Mouse (Mus musculus) limb, embryonic 11.5 days (tissue): ENCODE measurements around the gene Rprml. TPM values are rescaled to one million over a fixed set of nuclear protein-coding genes. Genes with fewer than 3 reads are reported as not detected.

Experiments used
- ATAC-seq: fragments of 200-750 bp; cut with Nextera tagmentation; 2 replicates; pipeline ENCODE4 v1.8.0; 2017; ENCODE audit warnings: low read depth; ENCODE audit not compliant: insufficient number of reproducible peaks, low FRiP score, low TSS enrichment
- DNase-seq: peaks from one replicate; pipeline ENCODE4 v3.0.0-alpha.2; 2015; ENCODE audit warnings: low spot score
- H3K27ac ChIP-seq: fragments of 300-500 bp; sonication (generic); replicated peaks from 2 replicates; pipeline ENCODE4 v1.5.1; 2014; ENCODE audit warnings: low read depth, mild to moderate bottlenecking, low read length
- H3K27me3 ChIP-seq: fragments of 300-500 bp; sonication (generic); 2 replicates; pipeline ENCODE4 v1.6.1; 2014; ENCODE audit warnings: mild to moderate bottlenecking, low read length, mixed read lengths; ENCODE audit not compliant: control insufficient read depth, insufficient read depth
- H3K36me3 ChIP-seq: fragments of 300-500 bp; sonication (generic); 2 replicates; pipeline ENCODE4 v1.6.1; 2014; ENCODE audit warnings: mild to moderate bottlenecking, low read length, moderate library complexity, mixed read lengths; ENCODE audit not compliant: control insufficient read depth, insufficient read depth
- H3K4me1 ChIP-seq: fragments of 300-500 bp; sonication (generic); 2 replicates; pipeline ENCODE4 v1.6.1; 2014; ENCODE audit warnings: low read length, mixed read lengths; ENCODE audit not compliant: control insufficient read depth, insufficient read depth
- H3K4me2 ChIP-seq: fragments of 300-500 bp; sonication (generic); 2 replicates; pipeline ENCODE4 v1.6.1; 2014; ENCODE audit warnings: low read depth, mild to moderate bottlenecking, moderate library complexity; ENCODE audit not compliant: severe bottlenecking
- H3K4me3 ChIP-seq: fragments of 300-500 bp; sonication (generic); 2 replicates; pipeline ENCODE4 v1.5.1; 2014; ENCODE audit warnings: low read depth, low read length
- H3K9ac ChIP-seq: fragments of 300-500 bp; sonication (generic); 2 replicates; pipeline ENCODE4 v1.6.1; 2014; ENCODE audit warnings: mild to moderate bottlenecking, low read length
- H3K9me3 ChIP-seq: fragments of 300-500 bp; sonication (generic); 2 replicates; pipeline ENCODE4 v1.6.1; 2016; ENCODE audit warnings: low read length; ENCODE audit not compliant: control insufficient read depth
- WGBS: fragments of 180-500 bp; shearing (Covaris S2); extraction: QIAGEN DNeasy Blood & Tissue Kit; methylation state at CpG from one replicate; pipeline ENCODE4 v1.1.7; 2014; 5-methylcytosine and 5-hydroxymethylcytosine counted together
- polyA plus RNA-seq: library from polyadenylated mRNA; unstranded; fragments of >200 nt; fragmentation: Nextera tagmentation; extraction: Ambion mirVana; gene quantifications from 2 replicates; pipeline ENCODE4 v1.2.1, GENCODE M21; 2014

Rprml gene
- polyA plus RNA-seq, 1 experiment from 2014 or later, result not detected

DNA sequence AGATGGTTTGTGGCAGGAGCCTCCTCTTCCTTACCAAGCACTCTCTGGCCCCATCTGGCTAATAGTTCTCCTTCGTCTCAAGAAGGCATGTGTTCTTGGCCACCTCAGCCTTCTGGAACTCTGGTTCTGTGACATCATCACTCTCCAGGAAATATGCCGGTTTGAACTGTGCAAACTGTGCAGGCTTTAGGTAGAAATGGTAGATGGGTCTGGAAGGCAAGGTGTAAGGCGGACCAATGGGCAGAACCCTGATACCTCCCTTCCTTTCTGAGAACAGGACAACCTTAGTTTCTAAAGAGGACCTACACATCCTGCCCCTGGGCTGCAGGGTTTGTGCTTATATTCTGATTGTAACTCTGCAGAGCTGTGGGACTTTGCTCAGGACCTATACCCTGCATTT lies 10.6 kb upstream of the Rprml start, which contains the start of gene Lyzl6:
TSS of gene Lyzl6 (minus strand) at position 101 of the 400 bp plus-strand sequence.
- Histone ChIP-seq H3K27me3 (0 out of 2 replicates have a peak, but pooled peaks cover 3% of the 10 kb centered on the region), H3K27ac (no peak within 1 kb of the TSS), H3K9me3 (no peaks in the 10 kb centered on the region), H3K36me3 (no peaks in the 10 kb centered on the region), H3K4me1 (no peaks in the 10 kb centered on the region), H3K4me3 (no peak within 1 kb of the TSS), H3K9ac (no peak within 1 kb of the TSS), H3K4me2 (no peak within 1 kb of the TSS)
- 81% methylated on average over 3 of the region's 3 CpGs for WGBS
- no peak for DNase-seq
- ATAC-seq, result no peak

DNA sequence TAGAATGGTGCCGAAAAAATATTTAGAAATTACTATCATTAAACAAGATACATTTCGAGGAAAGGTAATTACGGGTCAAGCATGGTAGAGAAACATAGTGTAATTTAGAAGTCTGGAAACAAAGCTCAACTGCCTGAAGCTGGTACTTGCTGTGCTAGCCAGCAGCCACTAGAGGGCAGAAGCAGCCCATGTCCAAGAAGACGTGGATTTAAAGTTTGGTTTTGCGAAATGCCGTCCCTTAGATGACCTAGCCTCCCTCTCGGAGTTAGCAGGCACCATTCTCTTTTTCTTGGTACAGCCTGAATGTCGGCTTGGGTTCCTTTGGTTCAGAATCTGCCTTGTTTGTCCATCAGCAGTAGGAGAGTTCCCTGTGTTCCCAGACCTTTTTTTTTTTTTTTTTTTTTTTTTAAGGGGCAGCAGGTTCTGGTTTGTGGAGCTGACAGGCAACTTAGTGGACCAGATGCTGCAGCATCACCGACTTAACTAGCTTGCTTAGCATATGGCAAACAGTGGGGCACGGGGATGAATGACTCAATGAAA lies 9.9 kb upstream of the Rprml start:
- Histone ChIP-seq H3K9ac (no peak overlapping the region), H3K4me1 (no peaks in the 10 kb centered on the region), H3K36me3 (no peaks in the 10 kb centered on the region), H3K4me3 (no peak overlapping the region), H3K27me3 (0 out of 2 replicates have a peak, but pooled peaks cover 3% of the 10 kb centered on the region), H3K4me2 (no peak overlapping the region), H3K9me3 (no peaks in the 10 kb centered on the region), H3K27ac (no peak overlapping the region)
- DNase-seq, result peak; percentile 82
- ATAC-seq, result no peak
- WGBS, result 3% methylated on average over 10 of the region's 10 CpGs

GRCm38 (mm10) chr11:103643211-103643610 lies 6.2 kb upstream of the Rprml start:
- Histone ChIP-seq H3K4me1 (peaks cover 2% of the 10 kb centered on the region), H3K4me3 (no peak overlapping the region), H3K9ac (no peak overlapping the region), H3K9me3 (no peaks in the 10 kb centered on the region), H3K4me2 (no peak overlapping the region), H3K27me3 (peaks cover 10% of the 10 kb centered on the region), H3K27ac (no peak overlapping the region), H3K36me3 (no peaks in the 10 kb centered on the region)
- WGBS, result 38% methylated on average over 9 of the region's 9 CpGs
- ATAC-seq (no peak), DNase-seq (no peak)

DNA sequence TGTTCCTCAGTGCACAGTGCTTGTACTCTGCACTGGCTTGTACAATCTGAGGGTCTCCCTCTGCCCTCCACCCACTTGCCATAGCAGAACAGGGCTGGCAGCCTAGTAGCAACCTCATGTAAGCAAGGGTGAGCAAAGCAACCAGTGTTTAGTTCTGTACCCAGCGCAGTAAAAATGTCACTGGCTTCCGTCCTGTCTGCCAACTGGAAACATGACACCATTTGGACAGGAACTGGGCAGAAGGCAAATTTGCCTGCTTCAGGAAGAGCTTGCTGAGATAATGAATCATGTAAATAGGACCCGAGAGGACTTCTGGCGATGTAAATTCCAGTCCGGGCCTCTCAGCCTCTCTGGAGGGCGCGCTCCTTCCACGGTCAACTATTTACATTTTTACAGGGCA lies 3.6 kb upstream of the Rprml start:
- Histone ChIP-seq H3K27ac (no peak overlapping the region), H3K9ac (no peak overlapping the region)
- ATAC-seq, result no peak

DNA sequence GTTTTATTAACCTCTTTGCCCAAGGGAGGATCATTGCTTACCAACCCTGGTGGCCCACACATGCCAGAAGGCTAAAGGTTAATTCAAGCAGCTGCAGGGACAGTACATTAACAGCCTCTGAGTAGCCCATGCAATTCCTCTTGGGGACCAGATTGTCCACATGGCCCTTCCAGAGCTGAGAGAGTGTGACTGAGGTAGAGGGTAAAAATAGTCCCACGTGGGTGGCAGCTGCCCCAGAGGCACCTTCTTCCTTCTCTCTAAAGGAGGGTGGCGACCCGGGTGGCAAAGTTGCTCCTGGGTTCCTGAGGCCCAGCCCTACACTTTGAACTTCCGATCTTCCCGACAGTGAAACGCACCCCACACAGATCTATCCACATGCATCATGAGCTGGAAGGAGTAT lies 3.1 kb upstream of the Rprml start:
- H3K4me3 ChIP-seq, result no peak overlapping the region
- H3K4me2 ChIP-seq, result no peak overlapping the region
- peaks cover 35% of the 10 kb centered on the region for H3K27me3 ChIP-seq
- H3K9me3 ChIP-seq, result no peaks in the 10 kb centered on the region
- DNase-seq, result no peak
- H3K36me3 ChIP-seq, result no peaks in the 10 kb centered on the region
- WGBS, result 74% methylated on average over 6 of the region's 6 CpGs
- peaks cover 12% of the 10 kb centered on the region for H3K4me1 ChIP-seq
- H3K9ac ChIP-seq, result no peak overlapping the region
- ATAC-seq, result no peak
- H3K27ac ChIP-seq, result no peak overlapping the region

More for the DNA sequence above, 3.6 kb upstream of the Rprml start:
- DNase-seq, result no peak
- Histone ChIP-seq H3K9me3 (no peaks in the 10 kb centered on the region), H3K4me3 (no peak overlapping the region), H3K36me3 (no peaks in the 10 kb centered on the region), H3K4me2 (no peak overlapping the region), H3K27me3 (peaks cover 31% of the 10 kb centered on the region), H3K4me1 (peaks cover 12% of the 10 kb centered on the region)
- 43% methylated on average over 8 of the region's 8 CpGs for WGBS

DNA sequence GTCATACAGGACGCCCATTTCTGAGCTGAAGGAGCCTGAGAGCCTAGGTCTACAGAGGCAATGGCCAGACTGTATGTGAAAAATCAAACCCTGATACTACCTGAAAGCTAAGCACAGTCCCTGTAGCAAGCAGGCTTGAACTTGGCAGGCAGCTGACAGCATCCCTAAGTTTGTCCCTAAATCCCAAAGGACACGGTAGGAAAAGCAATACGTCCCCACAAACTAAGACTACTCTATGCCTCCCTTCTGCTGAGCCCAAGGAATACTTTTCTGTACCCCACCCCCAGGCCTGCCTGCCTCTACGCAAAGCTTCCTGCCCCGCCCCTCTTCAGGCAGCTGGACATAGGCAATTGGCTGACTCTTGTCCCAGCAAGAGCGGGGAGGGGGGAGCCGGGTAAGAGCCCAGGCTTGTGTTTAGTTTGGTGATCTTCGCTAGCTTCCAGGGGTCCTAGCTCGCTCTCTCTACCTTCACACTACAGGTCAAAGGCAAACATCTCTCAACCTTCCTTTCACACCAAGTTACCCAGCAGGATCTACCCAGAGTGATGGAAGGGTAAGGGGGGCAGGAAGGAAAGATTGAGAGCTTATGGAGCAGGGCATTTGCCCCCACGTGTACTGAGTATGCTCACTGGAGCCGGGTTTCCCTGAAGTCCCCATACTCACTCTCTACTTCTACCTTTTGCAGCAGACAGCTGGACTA lies 1.3 kb upstream of the Rprml start:
- peak; percentile 60 for DNase-seq
- WGBS, result 8% methylated on average over 11 of the region's 11 CpGs

GRCm38 (mm10) chr11:103648656-103649055 lies 714 bp upstream of the Rprml start:
- no peak overlapping the region for H3K9ac ChIP-seq
- ATAC-seq (no peak), DNase-seq (no peak)
- WGBS, result 33% methylated on average over 7 of the region's 7 CpGs
- H3K27me3 ChIP-seq, result peaks cover 51% of the 10 kb centered on the region
- no peak overlapping the region for H3K4me3 ChIP-seq
- peak overlapping the region; percentile 3 for H3K4me2 ChIP-seq
- H3K9me3 ChIP-seq, result no peaks in the 10 kb centered on the region
- peaks cover 12% of the 10 kb centered on the region for H3K4me1 ChIP-seq
- H3K36me3 ChIP-seq, result no peaks in the 10 kb centered on the region
- H3K27ac ChIP-seq, result no peak overlapping the region

More for the DNA sequence above, 1.3 kb upstream of the Rprml start:
- peaks cover 46% of the 10 kb centered on the region for H3K27me3 ChIP-seq
- no peak overlapping the region for H3K27ac ChIP-seq
- no peaks in the 10 kb centered on the region for H3K9me3 ChIP-seq
- H3K36me3 ChIP-seq, result no peaks in the 10 kb centered on the region
- ATAC-seq, result no peak
- no peak overlapping the region for H3K9ac ChIP-seq
- peak overlapping the region; percentile 3; the same call in 1 of the 2 replicates for H3K4me2 ChIP-seq
- H3K4me1 ChIP-seq, result peaks cover 12% of the 10 kb centered on the region
- no peak overlapping the region for H3K4me3 ChIP-seq

DNA sequence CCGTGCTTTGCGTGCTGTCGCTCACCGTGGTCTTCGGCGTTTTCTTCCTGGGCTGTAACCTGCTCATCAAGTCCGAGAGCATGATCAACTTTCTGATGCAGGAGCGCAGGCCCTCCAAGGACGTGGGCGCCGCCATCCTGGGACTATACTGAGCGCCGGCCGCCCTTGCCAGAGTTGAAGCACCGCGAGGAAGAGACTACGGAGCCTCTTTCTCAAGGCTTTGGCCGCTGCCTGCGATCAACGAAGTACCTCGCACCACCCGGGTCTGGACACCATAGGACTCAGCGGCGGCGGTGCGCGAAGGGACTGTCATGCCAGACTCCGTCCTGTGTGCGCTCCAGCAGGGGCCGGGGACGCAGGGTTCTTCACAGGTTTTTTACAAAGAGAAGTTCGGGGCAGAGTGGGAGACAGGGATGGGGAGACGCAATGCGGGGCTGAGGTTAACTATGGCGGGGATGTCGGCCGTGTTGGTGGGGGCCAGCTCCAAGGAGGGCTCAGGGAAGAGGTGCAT lies 668 bp downstream of the Rprml start:
- H3K36me3 ChIP-seq, result no peaks in the 10 kb centered on the region
- H3K9ac ChIP-seq, result no peak overlapping the region
- H3K9me3 ChIP-seq, result no peaks in the 10 kb centered on the region
- H3K27ac ChIP-seq, result no peak overlapping the region
- H3K4me1 ChIP-seq, result peaks cover 12% of the 10 kb centered on the region
- WGBS, result 2% methylated on average over 37 of the region's 37 CpGs
- DNase-seq (peak; percentile 47), ATAC-seq (no peak)
- peak overlapping the region; percentile 31 for H3K4me3 ChIP-seq
- peaks cover 53% of the 10 kb centered on the region for H3K27me3 ChIP-seq
- peak overlapping the region; percentile 69 for H3K4me2 ChIP-seq
